Mouse (Mus musculus) left cerebral cortex, postnatal 4 days (tissue): ENCODE data around the gene Lrp2bp. TPM values are rescaled to one million over a fixed set of nuclear protein-coding genes. Genes with fewer than 3 reads are reported as not detected.

Experiments
- DNase-seq: peaks from one replicate; pipeline ENCODE4 v3.0.0-alpha.2; 2022
- intact Hi-C: fragments of 180-260 bp; cut with DNase I; formaldehyde crosslinking; loops from one replicate; pipeline ENCODE4 v1.15.1; 2025
- total RNA-seq, 2 experiments: library from RNA; stranded (reverse); gene quantifications; 2 replicates each; pipeline ENCODE4 v1.2.3; 2021

The Lrp2bp gene
- under 1 TPM; 0.32 to 0.62 TPM for total RNA-seq

DNA sequence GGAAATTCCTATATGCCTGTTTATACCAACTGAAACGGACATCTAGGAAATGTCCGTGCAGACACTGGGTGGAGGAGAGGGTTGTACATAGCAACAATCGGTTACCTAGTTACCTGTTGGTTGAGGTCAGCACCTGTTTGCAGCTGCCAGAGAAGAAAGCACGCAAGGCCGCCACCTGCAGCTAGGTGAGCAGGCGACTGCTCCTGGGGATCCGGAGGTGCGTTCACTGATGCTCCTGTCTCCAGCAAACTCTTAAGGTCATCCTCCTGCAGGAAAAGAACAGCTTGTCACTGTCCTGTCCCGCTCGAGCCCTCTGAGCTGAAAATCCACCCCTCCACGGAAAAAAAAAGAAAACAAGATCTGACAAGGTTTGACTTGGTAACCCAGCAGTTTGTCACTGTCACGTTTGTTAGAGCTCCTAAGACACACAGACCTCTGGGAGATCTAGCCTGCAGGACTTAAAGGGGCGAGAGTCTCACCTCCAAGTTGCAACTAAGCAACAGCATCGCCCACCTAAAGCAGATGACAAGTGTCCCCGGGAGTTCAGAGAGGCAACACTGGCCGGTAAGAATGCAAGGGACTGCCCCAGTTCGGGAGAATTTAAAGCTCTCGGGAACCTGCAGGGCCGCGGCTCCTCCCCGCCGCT is at the start of gene Lrp2bp:
Gene Lrp2bp, plus strand, starts transcription at position 166 of the 646 bp plus-strand sequence.
- intact Hi-C loops: no loop called here
- DNase-seq: no peak

DNA sequence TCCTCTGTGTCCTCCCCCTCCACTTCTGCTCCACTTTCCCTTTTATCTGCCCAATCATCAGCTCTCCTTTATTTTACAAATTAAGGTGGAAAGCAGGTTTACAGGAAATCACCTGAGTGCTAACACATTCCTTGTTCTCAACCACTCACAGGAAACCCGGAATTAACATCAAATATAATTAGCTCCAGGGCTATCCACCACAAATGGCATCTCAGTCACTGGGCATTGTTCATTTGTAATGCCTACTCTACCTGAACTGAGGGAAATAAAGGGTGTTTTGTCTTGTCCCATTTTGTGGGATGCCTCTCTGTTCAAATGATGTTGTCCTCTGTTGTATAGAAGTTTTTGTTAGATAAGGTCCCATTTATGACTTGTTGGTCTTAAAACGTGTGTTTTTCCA is 48.5 kb upstream of the Lrp2bp start:
- DNase-seq: no peak
- intact Hi-C loops: no loop called here

- DNase-seq: no peak
- intact Hi-C loops: no loop called here
These were observed 28.2 kb upstream of the Lrp2bp start for GRCm38 (mm10) chr8:45970894-45971293.

- intact Hi-C loops: no loop called here
- no peak for DNase-seq
These were observed 25.1 kb upstream of the Lrp2bp start for GRCm38 (mm10) chr8:45973988-45974505.

GRCm38 (mm10) chr8:45975126-45975836 is 23.8 kb upstream of the Lrp2bp start, which contains the start of the genes 1700029J07Rik and Ufsp2:
1700029J07Rik (minus strand) TSS chr8:45975252.
Ufsp2 (plus strand) TSS chr8:45975528.
- intact Hi-C loops: no loop called here
- peak; percentile 98 for DNase-seq

DNA sequence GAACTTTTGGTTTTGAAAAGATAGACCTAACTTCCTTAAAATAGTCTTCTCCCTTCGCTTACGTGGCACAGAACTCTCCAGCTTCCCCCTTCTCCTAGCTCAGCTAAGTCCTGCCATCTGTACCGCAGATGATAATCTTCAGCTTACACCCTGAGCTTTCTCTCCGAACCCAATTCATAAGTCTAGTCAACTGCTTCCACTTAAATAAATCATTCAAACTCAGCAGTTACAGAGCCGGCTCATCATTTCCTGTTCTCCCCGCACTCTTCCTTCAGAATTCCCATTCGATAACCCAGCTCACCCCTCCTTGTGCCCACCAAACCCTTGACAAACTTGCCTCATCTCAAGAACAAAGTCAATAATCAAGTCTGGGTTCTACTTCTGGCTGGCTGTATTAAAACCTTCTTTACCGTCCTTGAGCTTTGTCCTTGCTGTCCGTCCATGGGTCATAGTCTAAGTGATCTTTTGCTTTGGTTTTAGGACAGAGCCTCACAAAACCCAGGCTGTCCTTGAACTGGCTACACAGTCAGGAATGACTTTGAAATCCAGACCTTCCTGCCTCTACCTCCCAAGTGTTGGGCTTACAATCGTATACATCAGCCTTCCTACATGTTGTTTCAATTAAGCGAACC is 23.1 kb upstream of the Lrp2bp start:
- DNase-seq: no peak
- intact Hi-C loops: no loop called here

DNA sequence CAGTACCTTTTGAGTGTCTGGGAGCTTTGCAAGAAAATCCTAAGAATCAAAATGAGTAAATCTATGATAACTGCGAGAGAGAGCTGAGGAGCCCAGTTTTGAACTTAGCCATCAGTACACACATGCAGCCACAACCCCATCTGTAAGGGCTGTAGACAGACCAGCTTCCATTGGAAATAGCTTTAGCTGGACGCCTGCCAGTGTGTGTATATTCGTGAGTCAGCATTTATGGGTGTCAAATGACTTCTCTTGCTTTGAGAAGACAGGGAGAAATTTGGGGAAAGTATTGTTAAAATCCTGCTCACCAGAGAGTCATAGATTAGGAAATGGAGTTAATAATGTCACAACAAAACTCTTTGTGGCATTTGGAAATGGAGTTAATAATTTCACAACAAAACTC is 12.4 kb upstream of the Lrp2bp start:
- intact Hi-C loops: no loop called here
- DNase-seq: no peak

- DNase-seq: no peak
- intact Hi-C loops: no loop called here
These were observed 10.9 kb upstream of the Lrp2bp start for GRCm38 (mm10) chr8:45988189-45988588.

DNA sequence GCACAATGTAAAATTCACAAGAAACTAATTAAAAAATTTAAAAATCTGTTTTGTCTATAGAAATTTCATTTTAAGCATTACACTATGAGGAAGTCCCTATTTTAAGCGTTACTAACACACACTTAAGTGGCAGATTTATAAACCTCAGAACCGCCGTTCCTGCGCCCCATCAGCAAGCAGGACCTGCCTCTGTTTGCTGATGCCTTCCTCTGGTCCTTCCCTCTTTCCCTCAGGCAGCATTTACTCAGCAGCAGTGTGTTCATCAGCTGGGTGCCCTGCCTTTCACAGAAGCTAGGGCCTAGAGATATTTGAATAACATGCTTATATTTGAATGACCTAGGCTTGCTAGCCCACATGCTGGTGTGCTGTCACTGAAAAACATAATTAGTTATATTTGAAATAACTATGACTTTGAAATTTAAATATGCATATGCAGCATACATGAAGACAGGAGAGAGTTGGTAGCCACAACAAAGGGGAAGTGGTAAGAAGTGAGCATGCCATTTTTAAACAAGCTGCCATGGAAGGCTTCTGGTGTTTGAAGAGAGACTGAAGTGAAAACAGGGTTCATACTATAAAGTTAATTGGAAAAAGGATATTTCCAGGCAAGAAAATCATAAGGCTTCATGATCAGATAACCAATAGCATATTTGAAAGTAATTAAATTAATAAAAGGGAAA is 8.3 kb upstream of the Lrp2bp start:
- intact Hi-C loops: no loop called here
- no peak for DNase-seq

GRCm38 (mm10) chr8:45994111-45994510 is 5.0 kb upstream of the Lrp2bp start:
- intact Hi-C loops: no loop called here
- DNase-seq: no peak

DNA sequence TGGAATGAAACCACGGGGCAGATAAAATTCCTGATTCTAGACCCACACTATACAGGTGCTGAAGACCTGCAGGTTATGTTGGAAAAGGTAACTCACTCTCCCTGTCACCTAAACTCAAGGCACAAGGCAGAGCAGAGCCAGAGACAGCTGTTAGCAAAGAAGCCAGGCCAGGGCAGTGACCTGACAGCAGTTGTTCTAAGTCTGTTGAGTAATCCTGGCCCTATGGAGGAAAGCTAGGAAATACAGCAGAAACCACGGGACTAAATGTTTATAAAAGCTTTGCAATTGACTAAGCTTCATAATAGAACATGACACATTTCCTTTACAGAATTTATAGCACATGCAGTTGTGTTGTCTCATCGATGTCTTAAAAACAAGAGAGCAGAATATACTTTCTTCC is 3.5 kb upstream of the Lrp2bp start:
- no peak for DNase-seq
- intact Hi-C loops: no loop called here

- intact Hi-C loops: no loop called here
These were observed 875 bp upstream of the Lrp2bp start for GRCm38 (mm10) chr8:45998228-45998627.

DNA sequence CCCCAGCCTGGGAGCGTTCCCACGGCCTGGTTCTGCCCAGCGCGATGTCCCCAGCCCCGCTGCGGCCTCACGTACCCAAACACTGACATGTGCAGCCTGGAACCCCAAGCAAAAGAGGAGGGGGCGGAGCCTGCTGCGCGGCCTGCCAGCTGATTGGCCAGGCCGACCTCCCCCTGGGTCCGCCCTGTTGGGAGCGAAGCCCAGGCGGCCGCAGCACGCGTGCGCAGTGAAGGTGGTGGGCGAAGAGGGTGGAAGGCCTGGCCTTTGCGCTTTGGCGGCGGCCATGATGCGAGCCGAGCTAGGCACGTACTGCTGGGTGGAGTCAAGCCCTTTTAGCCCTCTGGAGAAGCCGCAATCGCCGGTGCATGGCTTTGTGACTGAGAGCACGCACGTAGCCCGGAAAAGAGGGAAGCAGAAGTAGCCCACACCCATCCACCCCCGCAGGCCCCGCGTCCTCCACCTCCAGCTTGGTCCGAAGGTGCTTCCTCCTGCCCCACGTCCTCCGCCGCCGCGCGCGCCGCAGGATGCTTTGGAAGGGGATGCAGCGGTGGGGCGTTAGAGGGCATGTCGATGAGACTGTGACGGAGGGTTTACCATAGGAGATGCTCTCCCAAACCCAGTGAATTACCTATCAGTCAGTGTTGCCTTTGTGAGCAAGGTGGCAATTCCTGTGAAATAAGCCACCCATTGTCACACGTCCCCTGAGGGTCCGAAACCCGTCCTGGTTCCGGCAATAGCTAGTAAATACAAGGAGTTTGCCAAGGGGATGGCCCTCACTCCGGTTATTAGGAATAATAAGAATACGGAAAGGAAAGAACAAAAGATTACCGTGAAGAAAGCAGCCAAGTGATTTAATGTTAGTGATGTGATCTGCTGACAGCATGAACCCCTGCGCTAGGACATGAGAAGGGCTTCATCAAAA is 942 bp downstream of the Lrp2bp start:
- intact Hi-C loops: no loop called here
- DNase-seq: peak; percentile 99

More at GRCm38 (mm10) chr8:45998228-45998627, 875 bp upstream of the Lrp2bp start:
- no peak for DNase-seq

DNA sequence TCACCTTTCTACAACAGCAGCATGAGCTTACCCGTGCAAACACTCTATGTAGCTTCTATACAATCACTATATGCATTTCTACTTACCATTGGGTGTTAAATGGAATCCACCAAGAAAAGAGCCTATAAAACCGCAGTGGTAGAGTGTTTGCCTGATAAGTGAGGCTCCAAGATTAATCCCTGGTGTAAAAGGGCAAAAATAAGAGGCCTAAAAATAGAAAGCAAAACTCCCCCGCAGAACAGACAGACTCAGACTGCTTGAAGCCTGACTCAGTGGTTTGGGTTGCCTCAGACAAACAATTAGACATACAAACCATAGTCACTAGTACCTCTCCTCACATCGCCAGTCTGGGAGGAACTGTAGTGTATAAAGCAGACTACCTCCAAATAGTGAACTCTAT is 6.5 kb downstream of the Lrp2bp start, which contains the start of gene Ankrd37:
Gene Ankrd37, minus strand, starts transcription at position 112 of the 400 bp plus-strand sequence.
- DNase-seq: no peak
- intact Hi-C loops: no loop called here

DNA sequence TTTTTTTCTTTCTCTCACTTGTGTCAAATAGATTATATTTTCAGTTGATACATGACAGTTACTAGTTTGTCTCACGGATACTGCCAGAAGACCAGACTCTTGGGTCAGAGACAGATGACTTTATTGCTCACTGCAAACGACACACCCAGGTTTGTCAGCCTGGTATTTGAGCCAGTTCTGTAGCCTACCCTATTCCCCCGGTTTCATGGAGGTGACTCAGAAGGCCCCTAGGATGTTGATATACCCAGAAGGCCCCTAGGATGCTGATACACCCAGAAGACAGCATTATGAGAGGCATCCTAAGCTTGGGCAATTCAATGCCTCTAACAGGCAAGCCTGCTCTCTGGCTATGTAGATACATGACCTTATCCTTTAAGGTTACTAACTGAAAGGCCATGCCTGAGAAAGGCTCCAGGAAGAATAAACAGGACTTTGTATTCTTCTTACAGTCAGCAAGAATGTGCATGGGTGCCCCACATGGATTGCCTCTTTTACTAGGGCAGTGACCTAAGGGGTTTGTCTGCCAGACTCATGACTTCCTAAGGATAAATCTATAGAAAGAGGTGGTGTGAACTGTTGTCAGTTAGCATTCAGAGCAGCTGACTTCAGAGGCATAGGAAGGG is 8.1 kb downstream of the Lrp2bp start:
- DNase-seq: no peak
- intact Hi-C loops: no loop called here

GRCm38 (mm10) chr8:46010306-46010705 is 11.2 kb downstream of the Lrp2bp start:
- intact Hi-C loops: no loop called here
- DNase-seq: no peak

DNA sequence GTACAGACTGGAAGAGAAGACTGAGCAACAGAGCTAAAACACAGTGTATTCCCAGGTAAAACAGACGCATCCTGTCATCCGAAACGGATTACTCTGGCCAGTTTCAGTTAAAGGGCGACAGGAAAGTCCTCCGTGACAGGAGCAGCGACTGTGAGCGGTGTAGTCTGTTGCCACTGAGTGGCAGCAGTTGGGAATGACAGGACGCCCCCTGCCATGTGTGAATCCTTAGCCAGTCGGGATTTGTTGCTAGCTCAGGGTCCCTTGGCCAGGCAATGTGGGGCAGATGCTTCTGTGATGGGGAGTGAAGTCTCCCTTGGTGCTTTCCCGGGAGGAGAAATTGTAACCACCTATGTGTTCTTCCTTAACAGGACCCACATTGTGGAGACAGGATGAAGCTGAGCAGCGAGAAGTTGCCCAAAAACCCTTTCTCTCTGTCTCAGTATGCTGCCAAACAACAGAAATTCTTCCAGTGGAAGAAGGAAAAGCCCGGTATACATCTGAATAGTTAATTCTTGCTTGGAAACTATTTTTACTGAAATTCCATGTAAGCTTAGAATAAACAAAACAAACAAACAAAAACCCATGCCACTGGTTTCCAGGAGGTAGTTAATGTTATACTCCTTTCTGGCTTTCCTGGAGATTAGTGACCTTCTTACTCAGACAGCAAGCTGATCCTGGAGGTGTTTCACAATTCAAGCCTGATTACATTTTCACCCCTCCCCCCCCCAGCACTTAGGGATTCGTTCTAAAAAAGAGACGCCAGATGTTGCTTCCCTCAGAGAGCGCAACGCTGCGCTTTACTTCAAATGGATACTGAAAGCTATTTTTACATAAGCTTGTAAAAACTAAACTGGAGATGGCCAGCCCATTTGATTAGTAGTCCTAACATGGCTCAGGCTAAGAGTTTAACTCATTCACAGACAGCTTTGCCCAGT is 11.9 kb downstream of the Lrp2bp start:
- intact Hi-C loops: no loop called here
- peak; percentile 44 for DNase-seq

GRCm38 (mm10) chr8:46022203-46022602 is 23.1 kb downstream of the Lrp2bp start:
- DNase-seq: no peak
- intact Hi-C loops: no loop called here
